Mouse (Mus musculus): Measurements from ENCODE around the gene Homer1.
A peak's percentile ranks its signal among the peaks of the same experiment; 100 is the strongest.

Homer1 gene

GRCm38 (mm10) chr13:93299316-93299715 is at the start of gene Homer1:
TSS of gene Homer1 (plus strand) at chr13:93299635.
- no peak for DNase-seq (ENCODE audit: low spot score)

GRCm38 (mm10) chr13:93251732-93252131 is 47.7 kb upstream of the Homer1 start:
- DNase-seq (ENCODE audit: low spot score) = no peak

- DNase-seq (ENCODE audit: low spot score) = no peak
These were observed 47.3 kb upstream of the Homer1 start for GRCm38 (mm10) chr13:93252175-93252574.

- DNase-seq (ENCODE audit: low spot score) = no peak
These were observed 46.5 kb upstream of the Homer1 start for GRCm38 (mm10) chr13:93252941-93253340.

GRCm38 (mm10) chr13:93267151-93267550 is 32.3 kb upstream of the Homer1 start:
- no peak for DNase-seq (ENCODE audit: low spot score)

GRCm38 (mm10) chr13:93300581-93300980 is 1.1 kb downstream of the Homer1 start:
- no peak for DNase-seq (ENCODE audit: low spot score)

- DNase-seq (ENCODE audit: low spot score) = no peak
These were observed 1.6 kb downstream of the Homer1 start for GRCm38 (mm10) chr13:93301060-93301459.

- DNase-seq (ENCODE audit: low spot score) = no peak
These were observed 3.6 kb downstream of the Homer1 start for GRCm38 (mm10) chr13:93302846-93303562.

- peak; percentile 93 for DNase-seq (ENCODE audit: low spot score)
These were observed 4.3 kb downstream of the Homer1 start for GRCm38 (mm10) chr13:93303563-93304250.

GRCm38 (mm10) chr13:93304251-93305001 is 5.0 kb downstream of the Homer1 start:
- peak; percentile 39 for DNase-seq (ENCODE audit: low spot score)

GRCm38 (mm10) chr13:93305149-93305548 is 5.7 kb downstream of the Homer1 start:
- no peak for DNase-seq (ENCODE audit: low spot score)

- DNase-seq (ENCODE audit: low spot score) = no peak
These were observed 6.2 kb downstream of the Homer1 start for GRCm38 (mm10) chr13:93305636-93306035.

- no peak for DNase-seq (ENCODE audit: low spot score)
These were observed 7.1 kb downstream of the Homer1 start for GRCm38 (mm10) chr13:93306545-93306944.

GRCm38 (mm10) chr13:93307700-93308099 is 8.3 kb downstream of the Homer1 start:
- DNase-seq (ENCODE audit: low spot score) = no peak

- no peak for DNase-seq (ENCODE audit: low spot score)
These were observed 9.9 kb downstream of the Homer1 start for GRCm38 (mm10) chr13:93309295-93309694.

GRCm38 (mm10) chr13:93312518-93312917 is 13.1 kb downstream of the Homer1 start:
- no peak for DNase-seq (ENCODE audit: low spot score)

GRCm38 (mm10) chr13:93314322-93314721 is 14.9 kb downstream of the Homer1 start:
- no peak for DNase-seq (ENCODE audit: low spot score)

- DNase-seq (ENCODE audit: low spot score) = no peak
These were observed 20.7 kb downstream of the Homer1 start for GRCm38 (mm10) chr13:93320089-93320488.

GRCm38 (mm10) chr13:93326326-93326725 is 26.9 kb downstream of the Homer1 start:
- DNase-seq (ENCODE audit: low spot score) = no peak

- DNase-seq (ENCODE audit: low spot score) = no peak
These were observed 32.3 kb downstream of the Homer1 start for GRCm38 (mm10) chr13:93331721-93332120.

- DNase-seq (ENCODE audit: low spot score) = no peak
These were observed 33.1 kb downstream of the Homer1 start for GRCm38 (mm10) chr13:93332491-93332890.

- DNase-seq (ENCODE audit: low spot score) = no peak
These were observed 35.9 kb downstream of the Homer1 start for GRCm38 (mm10) chr13:93335337-93335736.

- DNase-seq (ENCODE audit: low spot score) = no peak
These were observed 39.0 kb downstream of the Homer1 start for GRCm38 (mm10) chr13:93338394-93338793.

Data from ovary, adult 18-20 months (tissue).